Mouse (Mus musculus) kidney, embryonic 16.5 days (tissue): ENCODE data around the gene Hivep3. TPM values are rescaled to one million over a fixed set of nuclear protein-coding genes. Genes with fewer than 3 reads are reported as not detected.

Source experiments
- ATAC-seq: fragments of 200-750 bp; cut with Nextera tagmentation; 2 replicates; pipeline ENCODE4 v1.8.0; 2017; ENCODE audit warnings: moderate TSS enrichment; ENCODE audit not compliant: low FRiP score, low TSS enrichment
- H3K27ac ChIP-seq: fragments of 300-500 bp; sonication (generic); 2 replicates; pipeline ENCODE4 v1.5.1; 2014; ENCODE audit warnings: low read length
- H3K27me3 ChIP-seq: fragments of 300-500 bp; sonication (generic); 2 replicates; pipeline ENCODE4 v1.6.1; 2014; ENCODE audit warnings: low read length, control low read depth, mixed read lengths; ENCODE audit not compliant: insufficient read depth
- H3K36me3 ChIP-seq: fragments of 300-500 bp; sonication (generic); 2 replicates; pipeline ENCODE4 v1.6.1; 2014; ENCODE audit warnings: low read length, control low read depth, mixed read lengths; ENCODE audit not compliant: insufficient read depth
- H3K4me1 ChIP-seq: fragments of 300-500 bp; sonication (generic); 2 replicates; pipeline ENCODE4 v1.6.1; 2014; ENCODE audit warnings: low read length, control low read depth, mixed read lengths; ENCODE audit not compliant: insufficient read depth
- H3K4me2 ChIP-seq: fragments of 300-500 bp; sonication (generic); replicated peaks from 2 replicates; pipeline ENCODE4 v1.6.1; 2014; ENCODE audit warnings: low read depth, low read length
- H3K4me3 ChIP-seq: fragments of 300-500 bp; sonication (generic); 2 replicates; pipeline ENCODE4 v1.5.1; 2014; ENCODE audit warnings: mild to moderate bottlenecking, low read length
- H3K9ac ChIP-seq: fragments of 300-500 bp; sonication (generic); replicated peaks from 2 replicates; pipeline ENCODE4 v1.6.1; 2014; ENCODE audit warnings: low read length
- H3K9me3 ChIP-seq: fragments of 300-500 bp; sonication (generic); 2 replicates; pipeline ENCODE4 v1.6.1; 2016; ENCODE audit warnings: low read length, control low read depth
- WGBS: fragments of 180-500 bp; shearing (Covaris S2); extraction: QIAGEN DNeasy Blood & Tissue Kit; methylation state at CpG from one replicate; pipeline ENCODE4 v1.1.7; 2014; 5-methylcytosine and 5-hydroxymethylcytosine counted together
- polyA plus RNA-seq: library from polyadenylated mRNA; unstranded; fragments of >200 nt; fragmentation: Nextera tagmentation; extraction: Ambion mirVana; gene quantifications from 2 replicates; pipeline ENCODE4 v1.2.1, GENCODE M21; 2015

Gene Hivep3
- polyA plus RNA-seq, 1 experiment from 2014 or later = 7.0 TPM

- ATAC-seq = no peak
- H3K36me3 ChIP-seq = no peaks in the 10 kb centered on the region
- WGBS = 90% methylated on average over 6 of the region's 6 CpGs
Observed at GRCm38 (mm10) chr4:120126047-120126446, 392.5 kb downstream of the Hivep3 start.

DNA sequence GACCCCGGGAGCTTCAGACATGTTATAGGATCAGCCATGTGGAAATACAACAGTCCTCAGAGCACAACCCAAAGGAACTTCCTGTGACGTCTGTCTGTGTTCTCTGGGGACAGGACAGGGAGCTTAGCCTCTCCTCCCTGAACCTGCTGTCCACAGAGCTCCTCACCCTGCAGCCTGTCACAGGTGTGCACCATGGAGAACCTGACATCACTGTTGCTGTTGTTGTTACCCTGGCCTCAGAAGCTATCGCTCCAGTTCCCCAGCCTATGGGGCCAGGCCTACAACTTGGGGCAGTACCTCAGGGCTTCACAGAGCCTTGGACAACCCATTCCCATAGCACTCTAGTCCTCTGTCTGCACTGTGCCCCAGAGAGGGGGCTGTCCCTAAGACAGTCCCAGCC is 393.7 kb downstream of the Hivep3 start:
- Histone ChIP-seq H3K9me3 (no peaks in the 10 kb centered on the region), H3K36me3 (no peaks in the 10 kb centered on the region), H3K4me1 (no peaks in the 10 kb centered on the region), H3K4me3 (no peak overlapping the region), H3K27ac (no peak overlapping the region), H3K27me3 (no peaks in the 10 kb centered on the region), H3K9ac (no peak overlapping the region), H3K4me2 (no peak overlapping the region)
- no peak for ATAC-seq
- WGBS = 75% methylated on average over 3 of the region's 3 CpGs

More at GRCm38 (mm10) chr4:120126047-120126446, 392.5 kb downstream of the Hivep3 start:
- Histone ChIP-seq H3K4me2 (no peak overlapping the region), H3K4me1 (no peaks in the 10 kb centered on the region), H3K27me3 (no peaks in the 10 kb centered on the region), H3K9me3 (no peaks in the 10 kb centered on the region), H3K9ac (no peak overlapping the region), H3K4me3 (no peak overlapping the region), H3K27ac (no peak overlapping the region)

- Histone ChIP-seq H3K27ac (no peak overlapping the region), H3K9ac (no peak overlapping the region), H3K4me3 (no peak overlapping the region), H3K4me1 (no peaks in the 10 kb centered on the region), H3K36me3 (no peaks in the 10 kb centered on the region), H3K9me3 (no peaks in the 10 kb centered on the region), H3K4me2 (no peak overlapping the region), H3K27me3 (no peaks in the 10 kb centered on the region)
- ATAC-seq = no peak
- WGBS = 81% methylated on average over 4 of the region's 4 CpGs
Observed at GRCm38 (mm10) chr4:120128033-120128432, 394.4 kb downstream of the Hivep3 start.

- ATAC-seq = peak; percentile 76
- no peaks in the 10 kb centered on the region for H3K9me3 ChIP-seq
- no peak overlapping the region for H3K4me2 ChIP-seq
- WGBS = 40% methylated on average over 4 of the region's 4 CpGs
- no peaks in the 10 kb centered on the region for H3K36me3 ChIP-seq
- no peak overlapping the region for H3K9ac ChIP-seq
- H3K4me3 ChIP-seq = no peak overlapping the region
- H3K27ac ChIP-seq = no peak overlapping the region
- H3K4me1 ChIP-seq = no peaks in the 10 kb centered on the region
- H3K27me3 ChIP-seq = no peaks in the 10 kb centered on the region
Observed at GRCm38 (mm10) chr4:120129233-120129885, 395.8 kb downstream of the Hivep3 start.

DNA sequence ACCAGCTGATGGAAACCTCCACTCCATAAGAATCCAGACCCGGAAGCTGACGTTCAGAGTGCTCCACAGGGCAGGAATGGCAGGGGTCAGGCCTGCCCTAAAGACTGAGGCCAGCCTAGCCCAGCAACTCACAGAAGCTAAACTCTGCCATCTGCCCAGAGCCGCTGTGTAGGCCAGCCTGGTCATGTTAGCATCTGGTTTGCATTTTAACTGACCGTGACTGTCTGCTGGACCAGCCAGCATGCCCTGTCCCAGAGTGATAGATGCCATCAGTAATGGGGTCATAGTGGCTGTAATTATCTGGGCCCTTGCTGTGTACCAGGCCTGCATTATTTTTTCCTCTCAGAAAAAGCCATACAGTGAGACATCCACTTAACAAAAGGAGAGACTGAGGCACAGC is 397.3 kb downstream of the Hivep3 start:
- Histone ChIP-seq H3K9ac (no peak overlapping the region), H3K36me3 (no peaks in the 10 kb centered on the region), H3K4me2 (no peak overlapping the region), H3K27me3 (no peaks in the 10 kb centered on the region), H3K9me3 (no peaks in the 10 kb centered on the region), H3K4me3 (no peak overlapping the region), H3K4me1 (no peaks in the 10 kb centered on the region), H3K27ac (no peak overlapping the region)
- no peak for ATAC-seq
- WGBS = 45% methylated on average over 4 of the region's 4 CpGs

DNA sequence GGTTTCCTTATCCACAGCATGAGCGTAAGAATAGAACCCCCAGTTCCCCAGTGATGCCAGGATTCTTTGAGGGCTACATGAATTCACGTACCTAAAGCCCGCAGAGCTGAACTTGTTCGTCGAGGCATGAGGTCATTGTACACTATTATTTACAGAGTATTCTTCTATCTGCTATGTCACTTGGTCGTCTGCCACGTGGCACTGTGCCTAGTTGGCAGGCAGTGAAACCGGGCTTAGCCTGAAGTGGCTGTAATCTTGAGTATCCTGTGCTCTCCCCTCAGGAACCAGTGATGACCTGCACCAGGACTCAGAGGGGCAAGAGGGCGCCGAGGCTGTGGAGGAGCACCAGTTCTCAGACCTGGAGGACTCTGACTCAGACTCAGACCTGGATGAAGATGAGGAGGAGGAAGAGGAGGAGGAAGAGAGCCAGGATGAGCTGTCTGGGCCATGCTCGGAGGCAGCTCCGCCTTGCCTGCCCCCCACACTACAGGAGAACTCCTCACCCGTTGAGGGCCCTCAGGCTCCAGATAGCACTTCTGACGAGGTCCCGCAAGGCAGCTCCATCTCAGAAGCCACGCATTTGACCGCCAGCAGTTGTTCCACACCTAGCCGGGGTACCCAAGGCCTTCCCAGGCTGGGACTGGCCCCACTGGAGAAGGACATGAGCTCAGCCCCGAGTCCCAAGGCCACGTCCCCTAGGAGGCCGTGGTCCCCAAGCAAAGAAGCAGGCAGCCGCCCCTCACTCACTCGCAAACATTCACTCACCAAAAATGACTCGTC is 398.0 kb downstream of the Hivep3 start:
- Histone ChIP-seq H3K27me3 (no peaks in the 10 kb centered on the region), H3K4me2 (no peak overlapping the region), H3K9me3 (no peaks in the 10 kb centered on the region), H3K27ac (no peak overlapping the region), H3K4me1 (no peaks in the 10 kb centered on the region), H3K4me3 (no peak overlapping the region), H3K36me3 (no peaks in the 10 kb centered on the region), H3K9ac (no peak overlapping the region)
- WGBS = 78% methylated on average over 24 of the region's 24 CpGs
- no peak for ATAC-seq

- Histone ChIP-seq H3K4me3 (no peak overlapping the region), H3K27ac (no peak overlapping the region), H3K4me1 (no peaks in the 10 kb centered on the region), H3K9me3 (no peaks in the 10 kb centered on the region), H3K9ac (no peak overlapping the region), H3K4me2 (no peak overlapping the region), H3K27me3 (no peaks in the 10 kb centered on the region), H3K36me3 (no peaks in the 10 kb centered on the region)
- no peak for ATAC-seq
- WGBS = 78% methylated on average over 6 of the region's 6 CpGs
Observed at GRCm38 (mm10) chr4:120134223-120134622, 400.6 kb downstream of the Hivep3 start.

DNA sequence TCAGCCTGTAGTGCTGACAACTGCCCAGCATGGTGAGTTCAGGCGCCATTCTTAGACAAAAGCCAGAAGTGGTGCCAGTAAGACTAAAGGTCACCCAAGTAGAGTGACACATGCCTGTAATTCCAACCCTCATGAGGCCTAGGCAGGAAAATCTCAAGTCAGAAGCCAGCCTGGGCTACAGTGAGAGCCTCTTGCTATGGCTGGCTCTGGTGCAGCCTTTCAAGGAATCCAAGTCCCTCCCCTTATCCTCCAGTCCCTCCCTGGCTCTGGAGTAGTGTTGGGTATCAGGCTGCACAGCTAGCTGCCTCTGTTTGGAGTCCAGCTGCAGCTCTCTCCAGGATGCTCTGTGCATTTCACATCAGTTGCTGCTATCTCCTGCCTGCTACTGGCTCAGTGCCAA is 408.2 kb downstream of the Hivep3 start:
- WGBS = 73% methylated on average over 1 of the region's 1 CpGs
- Histone ChIP-seq H3K4me2 (no peak overlapping the region), H3K9me3 (no peaks in the 10 kb centered on the region), H3K27me3 (no peaks in the 10 kb centered on the region), H3K4me3 (no peak overlapping the region), H3K27ac (no peak overlapping the region), H3K4me1 (no peaks in the 10 kb centered on the region), H3K9ac (no peak overlapping the region), H3K36me3 (no peaks in the 10 kb centered on the region)
- ATAC-seq = no peak

DNA sequence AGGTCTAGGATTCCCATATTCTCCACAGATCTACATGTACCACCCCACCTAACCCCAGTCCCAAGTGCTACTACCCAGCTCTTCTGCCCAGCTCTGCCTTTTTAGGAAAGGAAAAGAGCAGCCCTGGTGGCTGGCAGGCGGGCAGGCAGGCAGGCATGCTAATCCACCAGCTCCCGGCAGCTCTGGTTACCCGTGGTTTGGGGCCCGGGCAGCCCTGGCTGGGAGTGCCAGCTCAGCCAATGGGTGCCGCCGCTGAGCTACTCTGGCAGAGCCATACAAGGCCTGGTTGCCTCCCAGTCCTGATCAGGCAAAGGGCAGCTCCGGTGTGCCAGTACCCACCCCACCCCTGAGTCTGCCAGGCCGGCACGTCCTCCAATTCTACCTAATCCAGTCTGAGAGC is 409.3 kb downstream of the Hivep3 start:
- Histone ChIP-seq H3K9ac (no peak overlapping the region), H3K27me3 (0 out of 2 replicates have a peak, but pooled peaks cover 2% of the 10 kb centered on the region), H3K9me3 (no peaks in the 10 kb centered on the region), H3K27ac (no peak overlapping the region), H3K36me3 (no peaks in the 10 kb centered on the region), H3K4me1 (no peaks in the 10 kb centered on the region), H3K4me3 (no peak overlapping the region), H3K4me2 (no peak overlapping the region)
- WGBS = 74% methylated on average over 9 of the region's 9 CpGs
- ATAC-seq = no peak

DNA sequence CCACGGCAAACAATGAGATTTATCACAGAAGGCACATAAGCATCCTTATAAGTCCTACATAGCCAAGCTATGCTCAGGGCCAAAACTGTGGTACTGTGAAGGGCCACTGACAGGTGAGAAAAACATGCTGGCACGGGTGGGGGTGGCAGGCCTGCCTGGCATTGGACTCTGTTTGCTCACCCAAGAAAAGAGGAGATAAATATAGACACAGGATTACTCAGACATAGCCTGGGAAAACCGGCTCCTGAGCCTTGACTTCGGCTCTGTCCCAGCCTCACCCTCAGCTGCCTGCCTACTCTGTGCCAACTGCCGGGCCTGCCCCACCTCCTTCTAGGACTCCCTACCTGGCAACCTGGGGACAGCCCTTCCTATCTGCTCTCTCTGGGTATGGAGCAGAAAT is 410.8 kb downstream of the Hivep3 start:
- ATAC-seq = no peak
- Histone ChIP-seq H3K4me3 (no peak overlapping the region), H3K27ac (no peak overlapping the region), H3K9me3 (no peaks in the 10 kb centered on the region), H3K4me1 (peaks cover 5% of the 10 kb centered on the region), H3K4me2 (no peak overlapping the region), H3K27me3 (peaks cover 12% of the 10 kb centered on the region; the same call in 1 of the 2 replicates), H3K9ac (no peak overlapping the region), H3K36me3 (no peaks in the 10 kb centered on the region)
- 88% methylated on average over 5 of the region's 5 CpGs for WGBS
